Mouse (Mus musculus) central nervous system, embryonic 18 days (tissue): ENCODE measurements around the gene Crisp4. TPM values are rescaled to one million over a fixed set of nuclear protein-coding genes. Genes with fewer than 3 reads are reported as not detected.

Experiments used
- polyA plus RNA-seq: library from polyadenylated mRNA; depleted of rRNA; stranded (reverse); fragments of >200 nt; gene quantifications from 2 replicates; pipeline ENCODE4 v1.2.3, GENCODE M21; 2012; rRNA removed

Crisp4 gene
- 0.06 TPM in 1 of 2 replicates, not detected in the other for polyA plus RNA-seq

DNA sequence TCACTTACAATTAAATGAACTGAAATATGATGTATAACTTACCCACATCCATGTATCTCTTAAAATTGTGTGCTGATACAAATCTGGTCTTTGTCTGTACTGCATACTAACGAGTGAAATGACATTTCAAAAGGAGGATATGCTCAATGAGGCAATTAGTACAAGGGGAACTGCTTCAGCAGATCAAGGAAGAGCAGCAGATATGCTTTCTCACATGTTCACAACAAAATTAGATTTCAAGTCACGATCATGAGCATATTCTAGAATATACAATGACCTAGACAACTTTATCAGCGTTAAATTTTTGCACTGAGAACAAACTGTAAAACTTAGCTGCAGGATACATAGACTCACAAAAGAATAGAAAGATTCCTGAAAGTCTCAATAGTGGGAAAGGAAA, at the start of gene Crisp4:
Gene Crisp4 (minus strand): TSS at position 101 of the 400 bp plus-strand sequence.

Other genes starting within 250 kb of the Crisp4 start
- not detected in 2 replicates for gene Defb18, start 91.5 kb upstream of the Crisp4 start, polyA plus RNA-seq
- gene Defb41, start 119.2 kb upstream of the Crisp4 start, polyA plus RNA-seq, result not detected in 2 replicates